Mouse (Mus musculus) MEL (cell line): ENCODE measurements at regions not wholly inside any gene's neighbourhood (a gene's known extent, or its start where the extent isn't known, plus 50 kb on each side); places are given as distances from the start of the nearest gene placed in this dataset.
"Not testable (repeated sequence)": the region's sequence is repeated elsewhere in the genome, so short reads cannot be mapped to it uniquely, and the experiment has no call there.

ENCODE experiments used
- DNase-seq: peaks from one replicate; pipeline ENCODE4 v3.0.0; 2011; ENCODE audit warnings: low read depth, low spot score
- H3K27ac ChIP-seq: 2 replicates; pipeline ENCODE4 v1.5.1; 2012; ENCODE audit warnings: low read depth, mild to moderate bottlenecking, control low read depth, low read length, moderate library complexity; ENCODE audit not compliant: control insufficient read depth
- H3K27me3 ChIP-seq, 2 experiments: fragments of 150-350 bp in 1 of 2; sonication (generic) in 1 of 2; 2 replicates each; pipeline ENCODE4 v1.6.1; 2012; ENCODE audit warnings: low read length in 2 of 2, mild to moderate bottlenecking in 2 of 2, improper control_type of control experiment in 1 of 2, moderate library complexity in 1 of 2; ENCODE audit not compliant: insufficient read depth in 2 of 2, control insufficient read depth in 1 of 2
- H3K36me3 ChIP-seq, 2 experiments: 2 replicates each; pipeline ENCODE4 v1.6.1; 2012 to 2014; ENCODE audit warnings: low read length in 2 of 2, improper control_type of control experiment in 1 of 2, inconsistent platforms in 1 of 2, mild to moderate bottlenecking in 1 of 2; ENCODE audit not compliant: insufficient read depth in 2 of 2, control insufficient read depth in 1 of 2
- H3K4me1 ChIP-seq, 2 experiments: fragments of 150-350 bp in 1 of 2; sonication (generic) in 1 of 2; 2 replicates each; pipeline ENCODE4 v1.6.1; 2012; ENCODE audit warnings: low read length in 2 of 2, improper control_type of control experiment in 1 of 2, mild to moderate bottlenecking in 1 of 2; ENCODE audit not compliant: insufficient read depth in 2 of 2, control insufficient read depth in 1 of 2
- H3K4me3 ChIP-seq, 2 experiments: fragments of 150-350 bp in 1 of 2; sonication (generic) in 1 of 2; 2 replicates each; pipeline ENCODE4 v1.5.1; 2012; ENCODE audit warnings: low read depth in 2 of 2, low read length in 2 of 2, mild to moderate bottlenecking in 2 of 2, moderate library complexity in 2 of 2, control low read depth in 1 of 2, improper control_type of control experiment in 1 of 2; ENCODE audit not compliant: control insufficient read depth in 1 of 2, insufficient read depth in 1 of 2
- H3K79me2 ChIP-seq: 2 replicates; pipeline ENCODE4 v1.6.1; 2012; ENCODE audit warnings: mild to moderate bottlenecking, low read length, moderate library complexity; ENCODE audit not compliant: control insufficient read depth, poor library complexity, insufficient read depth
- H3K9ac ChIP-seq: 2 replicates; pipeline ENCODE4 v1.6.1; 2012; ENCODE audit warnings: low read depth, mild to moderate bottlenecking, control low read depth, low read length, moderate library complexity; ENCODE audit not compliant: control insufficient read depth, poor library complexity, severe bottlenecking
- H3K9me3 ChIP-seq: fragments of 150-350 bp; sonication (generic); replicated peaks from 2 replicates; pipeline ENCODE4 v1.6.1; 2012; ENCODE audit warnings: mild to moderate bottlenecking, low read length, improper control_type of control experiment, moderate library complexity; ENCODE audit not compliant: insufficient read depth
- CHD1 ChIP-seq: IDR thresholded peaks from 2 replicates; pipeline ENCODE4 v1.6.1; 2012; ENCODE audit warnings: low read depth, mild to moderate bottlenecking, inconsistent platforms, low read length, improper control_type of control experiment
- CTCF ChIP-seq, 3 experiments: IDR thresholded peaks in 2 of 3; conservative IDR thresholded peaks in 1 of 3; 2 replicates each; pipeline ENCODE4 v1.5.1; 2011 to 2012; ENCODE audit warnings: low read length in 3 of 3, low read depth in 2 of 3, mild to moderate bottlenecking in 2 of 3, improper control_type of control experiment in 1 of 3, inconsistent platforms in 1 of 3, mixed read lengths in 1 of 3, moderate library complexity in 1 of 3; ENCODE audit not compliant: control insufficient read depth in 1 of 3, insufficient read depth in 1 of 3, poor library complexity in 1 of 3, severe bottlenecking in 1 of 3
- ELF1 ChIP-seq: IDR thresholded peaks from 2 replicates; pipeline ENCODE4 v1.6.1; 2014; ENCODE audit warnings: low read depth, mild to moderate bottlenecking, inconsistent platforms, low read length, improper control_type of control experiment, moderate library complexity
- ETS1 ChIP-seq: IDR thresholded peaks from 2 replicates; pipeline ENCODE4 v1.6.1; 2012; ENCODE audit warnings: low read depth, mild to moderate bottlenecking, inconsistent platforms, low read length, improper control_type of control experiment, moderate library complexity
- GABPA ChIP-seq: IDR thresholded peaks from 2 replicates; pipeline ENCODE4 v1.6.1; 2012; ENCODE audit warnings: low read depth, mild to moderate bottlenecking, inconsistent platforms, low read length, improper control_type of control experiment, moderate library complexity
- GATA1 ChIP-seq: IDR thresholded peaks from 2 replicates; pipeline ENCODE4 v1.6.1; 2011; ENCODE audit warnings: low read depth, low read length, improper control_type of control experiment
- HCFC1 ChIP-seq: IDR thresholded peaks from 2 replicates; pipeline ENCODE4 v1.6.1; 2012; ENCODE audit warnings: low read depth, mild to moderate bottlenecking, inconsistent platforms, low read length, improper control_type of control experiment, moderate library complexity
- JUND ChIP-seq: IDR thresholded peaks from 2 replicates; pipeline ENCODE4 v1.6.1; 2011; ENCODE audit warnings: low read depth, mild to moderate bottlenecking, improper control_type of control experiment, low read length
- KAT2A ChIP-seq: conservative IDR thresholded peaks from 2 replicates; pipeline ENCODE4 v1.6.1; 2012; ENCODE audit warnings: low read depth, low read length, improper control_type of control experiment, inconsistent platforms
- MXI1 ChIP-seq: IDR thresholded peaks from 2 replicates; pipeline ENCODE4 v1.6.1; 2011; ENCODE audit warnings: mild to moderate bottlenecking, low read depth, low read length, improper control_type of control experiment
- MYB ChIP-seq: IDR thresholded peaks from 2 replicates; pipeline ENCODE4 v1.6.1; 2011; ENCODE audit warnings: mild to moderate bottlenecking, low read depth, low read length, improper control_type of control experiment
- NELFE ChIP-seq: IDR thresholded peaks from 2 replicates; pipeline ENCODE4 v1.6.1; 2011; ENCODE audit warnings: low read depth, low read length, improper control_type of control experiment
- NRF1 ChIP-seq: IDR thresholded peaks from 2 replicates; pipeline ENCODE4 v1.6.1; 2014; ENCODE audit warnings: low read depth, mild to moderate bottlenecking, inconsistent platforms, low read length, improper control_type of control experiment, moderate library complexity; ENCODE audit not compliant: poor library complexity, insufficient read depth, severe bottlenecking
- POLR2A ChIP-seq, 2 experiments: IDR thresholded peaks; 2 replicates each; pipeline ENCODE4 v1.6.1; 2011 to 2012; ENCODE audit warnings: low read length in 2 of 2, mild to moderate bottlenecking in 2 of 2, control low read depth in 1 of 2, improper control_type of control experiment in 1 of 2, low read depth in 1 of 2, moderate library complexity in 1 of 2; ENCODE audit not compliant: control insufficient read depth in 1 of 2, insufficient read depth in 1 of 2, poor library complexity in 1 of 2
- POLR2AphosphoS2 ChIP-seq: IDR thresholded peaks from 2 replicates; pipeline ENCODE4 v1.6.1; 2011; ENCODE audit warnings: low read length, improper control_type of control experiment
- RAD21 ChIP-seq: IDR thresholded peaks from 2 replicates; pipeline ENCODE4 v1.6.1; 2011; ENCODE audit warnings: mild to moderate bottlenecking, low read depth, low read length, improper control_type of control experiment
- RCOR1 ChIP-seq: IDR thresholded peaks from 2 replicates; pipeline ENCODE4 v1.6.1; 2012; ENCODE audit warnings: low read depth, mild to moderate bottlenecking, inconsistent platforms, low read length, improper control_type of control experiment
- SIN3A ChIP-seq: IDR thresholded peaks from 2 replicates; pipeline ENCODE4 v1.6.1; 2012; ENCODE audit warnings: low read length, improper control_type of control experiment, inconsistent platforms
- SMC3 ChIP-seq: IDR thresholded peaks from 2 replicates; pipeline ENCODE4 v1.6.1; 2011; ENCODE audit warnings: low read depth, low read length, improper control_type of control experiment
- TBP ChIP-seq: IDR thresholded peaks from 2 replicates; pipeline ENCODE4 v1.8.0; 2011; ENCODE audit warnings: low read depth, low read length, improper control_type of control experiment
- UBTF ChIP-seq: IDR thresholded peaks from 2 replicates; pipeline ENCODE4 v1.6.1; 2012; ENCODE audit warnings: low read depth, mild to moderate bottlenecking, inconsistent platforms, low read length, improper control_type of control experiment, moderate library complexity, borderline replicate concordance; ENCODE audit not compliant: insufficient read depth
- USF2 ChIP-seq, 2 experiments: IDR thresholded peaks; 2 replicates each; pipeline ENCODE4 v1.6.1; 2011 to 2012; ENCODE audit warnings: improper control_type of control experiment in 2 of 2, low read length in 2 of 2, borderline replicate concordance in 1 of 2, inconsistent platforms in 1 of 2, low read depth in 1 of 2, mild to moderate bottlenecking in 1 of 2; ENCODE audit not compliant: insufficient read depth in 1 of 2
- ZC3H11A ChIP-seq: IDR thresholded peaks from 2 replicates; pipeline ENCODE4 v1.6.1; 2012; ENCODE audit warnings: low read depth, mild to moderate bottlenecking, inconsistent platforms, low read length, improper control_type of control experiment
- ZKSCAN1 ChIP-seq: IDR thresholded peaks from 2 replicates; pipeline ENCODE4 v1.6.1; 2012; ENCODE audit warnings: low read depth, mild to moderate bottlenecking, inconsistent platforms, low read length, improper control_type of control experiment, moderate library complexity
- ZMIZ1 ChIP-seq: IDR thresholded peaks from 2 replicates; pipeline ENCODE4 v1.6.1; 2012; ENCODE audit warnings: low read depth, mild to moderate bottlenecking, inconsistent platforms, low read length, improper control_type of control experiment, moderate library complexity
- ZNF384 ChIP-seq: IDR thresholded peaks from 2 replicates; pipeline ENCODE4 v1.6.1; 2012; ENCODE audit warnings: low read depth, mild to moderate bottlenecking, inconsistent platforms, low read length, improper control_type of control experiment

DNA sequence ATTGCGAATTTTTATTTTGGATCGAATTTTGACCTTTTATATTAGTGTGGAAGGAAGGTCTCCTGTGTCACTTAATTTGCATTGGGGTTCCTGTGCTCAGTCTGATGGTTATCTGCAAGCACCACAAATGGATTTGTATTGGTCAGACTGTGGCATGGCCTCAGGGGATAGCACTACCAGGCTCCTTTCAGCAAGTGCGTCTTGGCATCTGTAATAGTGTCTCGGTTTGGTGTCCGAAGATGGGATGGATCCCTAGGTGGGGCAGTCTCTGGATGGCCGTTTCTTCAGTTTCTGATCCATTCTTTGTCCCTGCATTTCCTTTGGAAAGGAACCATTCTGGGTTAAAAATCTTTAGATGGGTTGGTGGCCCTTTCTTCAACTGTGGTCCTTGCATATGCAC is 76.5 kb upstream of the Zfp990 start:
- no peaks in the 10 kb centered on the region for H3K79me2 ChIP-seq
- DNase-seq = no peak
- no peaks in the 10 kb centered on the region for H3K4me1 ChIP-seq
- TF ChIP-seq GATA1 (no peak), RCOR1 (no peak), ZKSCAN1 (no peak), ZNF384 (no peak), ZC3H11A (no peak), CTCF (IDR thresholded peaks at IDR 0.05 in 2 of 3, conservative IDR thresholded peaks at IDR 0.05 in 1 of 3; ENCODE audit: control insufficient read depth in 1 of 3, insufficient read depth in 1 of 3, low read depth in 2 of 3, low read length in 3 of 3, poor library complexity in 1 of 3, severe bottlenecking in 1 of 3) (no peak), TBP (no peak), POLR2AphosphoS2 (no peak)
- no peaks in the 10 kb centered on the region for H3K36me3 ChIP-seq
- no peaks in the 10 kb centered on the region for H3K27me3 ChIP-seq
- no peak overlapping the region for H3K4me3 ChIP-seq
- H3K9ac ChIP-seq = no peak overlapping the region
- H3K9me3 ChIP-seq = 0 out of 2 replicates have a peak, but pooled peaks cover 3% of the 10 kb centered on the region
- H3K27ac ChIP-seq = no peak overlapping the region

GRCm38 (mm10) chr4:145433235-145433634 is 77.3 kb upstream of the Zfp990 start:
- not testable (repeated sequence) for H3K27me3 ChIP-seq, H3K9me3 ChIP-seq, H3K4me1 ChIP-seq, H3K4me3 ChIP-seq, H3K36me3 ChIP-seq, H3K27ac ChIP-seq, H3K9ac ChIP-seq, DNase-seq, H3K79me2 ChIP-seq

- H3K27me3 ChIP-seq = no peaks in the 10 kb centered on the region
- peak; percentile 41 for DNase-seq
- H3K27ac ChIP-seq = no peak overlapping the region
- no peaks in the 10 kb centered on the region for H3K9me3 ChIP-seq
- H3K36me3 ChIP-seq = no peaks in the 10 kb centered on the region
- H3K4me1 ChIP-seq = no peaks in the 10 kb centered on the region
- no peak overlapping the region for H3K9ac ChIP-seq
- TF ChIP-seq NRF1 (no peak), CHD1 (no peak), RAD21 (no peak), MXI1 (no peak), ETS1 (no peak), GABPA (no peak), UBTF (no peak), ZMIZ1 (no peak), SIN3A (no peak), SMC3 (no peak), MYB (no peak), NELFE (no peak), JUND (no peak), USF2 (IDR thresholded peaks at IDR 0.05; ENCODE audit: borderline replicate concordance in 1 of 2, insufficient read depth in 1 of 2, low read depth in 1 of 2, low read length in 2 of 2) (no peak), ELF1 (no peak), HCFC1 (no peak), TBP (no peak), KAT2A (no peak), POLR2A (IDR thresholded peaks at IDR 0.05; ENCODE audit: control insufficient read depth in 1 of 2, insufficient read depth in 1 of 2, low read depth in 1 of 2, low read length in 2 of 2, poor library complexity in 1 of 2) (no peak)
- H3K4me3 ChIP-seq = no peak overlapping the region
- no peaks in the 10 kb centered on the region for H3K79me2 ChIP-seq
Measured at GRCm38 (mm10) chr4:145431910-145432765, 78.4 kb upstream of the Zfp990 start.
